Mouse (Mus musculus): ENCODE measurements around the gene Itgal. TPM values are rescaled to one million over a fixed set of nuclear protein-coding genes. Genes with fewer than 3 reads are reported as not detected.
"Not testable (repeated sequence)": the region's sequence is repeated elsewhere in the genome, so short reads cannot be mapped to it uniquely, and the experiment has no call there.

Gene Itgal
- 0.06 TPM in 2 replicates for polyA plus RNA-seq (2012)

GRCm38 (mm10) chr7:127296098-127296497 lies at the start of gene Itgal:
Gene Itgal, plus strand, starts transcription at chr7:127296260.
- Histone ChIP-seq H3K36me3 (ENCODE audit: control insufficient read depth) (no peaks in the 10 kb centered on the region), H3K9me3 (ENCODE audit: control insufficient read depth, low read length) (no peaks in the 10 kb centered on the region), H3K4me3 (replicated peaks) (no peak within 1 kb of the TSS), H3K27me3 (ENCODE audit: control insufficient read depth) (0 out of 2 replicates have a peak, but pooled peaks cover 2% of the 10 kb centered on the region), H3K4me1 (ENCODE audit: control insufficient read depth) (peaks cover 9% of the 10 kb centered on the region)
- no peak for TF ChIP-seq GATA1 (IDR thresholded peaks at IDR 0.05; ENCODE audit: low read length)
- no peak for TF ChIP-seq TAL1 (IDR thresholded peaks at IDR 0.05; ENCODE audit: low read length)

- not testable (repeated sequence) for H3K27me3 ChIP-seq (ENCODE audit: control insufficient read depth); H3K9me3 ChIP-seq (ENCODE audit: control insufficient read depth, low read length); H3K4me3 ChIP-seq (replicated peaks)
- Histone ChIP-seq H3K4me1 (ENCODE audit: control insufficient read depth) (peaks cover 44% of the 10 kb centered on the region), H3K36me3 (ENCODE audit: control insufficient read depth) (peaks cover 38% of the 10 kb centered on the region)
These were observed 45.5 kb upstream of the Itgal start for GRCm38 (mm10) chr7:127250511-127250910.

- Histone ChIP-seq H3K4me1 (ENCODE audit: control insufficient read depth) (peaks cover 43% of the 10 kb centered on the region), H3K27me3 (ENCODE audit: control insufficient read depth) (no peaks in the 10 kb centered on the region), H3K9me3 (ENCODE audit: control insufficient read depth, low read length) (peaks cover 2% of the 10 kb centered on the region; the same call in 1 of the 2 replicates), H3K4me3 (replicated peaks) (no peak overlapping the region), H3K36me3 (ENCODE audit: control insufficient read depth) (peaks cover 39% of the 10 kb centered on the region)
- no peak for TF ChIP-seq GATA1 (IDR thresholded peaks at IDR 0.05; ENCODE audit: low read length)
- TF ChIP-seq TAL1 (IDR thresholded peaks at IDR 0.05; ENCODE audit: low read length): no peak
These were observed 43.6 kb upstream of the Itgal start for GRCm38 (mm10) chr7:127252414-127252813.

GRCm38 (mm10) chr7:127253341-127253740 lies 42.7 kb upstream of the Itgal start:
- no peaks in the 10 kb centered on the region for H3K27me3 ChIP-seq (ENCODE audit: control insufficient read depth)
- TF ChIP-seq GATA1 (IDR thresholded peaks at IDR 0.05; ENCODE audit: low read length) (no peak), TAL1 (IDR thresholded peaks at IDR 0.05; ENCODE audit: low read length) (no peak)
- peak overlapping the region; percentile 72 for H3K4me3 ChIP-seq (replicated peaks)
- H3K4me1 ChIP-seq (ENCODE audit: control insufficient read depth): peaks cover 51% of the 10 kb centered on the region
- peaks cover 42% of the 10 kb centered on the region for H3K36me3 ChIP-seq (ENCODE audit: control insufficient read depth)
- H3K9me3 ChIP-seq (ENCODE audit: control insufficient read depth, low read length): peaks cover 2% of the 10 kb centered on the region; the same call in 1 of the 2 replicates

GRCm38 (mm10) chr7:127253821-127254769 lies 42.0 kb upstream of the Itgal start:
- TF ChIP-seq TAL1 (IDR thresholded peaks at IDR 0.05; ENCODE audit: low read length): no peak
- TF ChIP-seq GATA1 (IDR thresholded peaks at IDR 0.05; ENCODE audit: low read length): no peak
- H3K4me1 ChIP-seq (ENCODE audit: control insufficient read depth): peaks cover 58% of the 10 kb centered on the region
- peaks cover 39% of the 10 kb centered on the region for H3K36me3 ChIP-seq (ENCODE audit: control insufficient read depth)
- peak overlapping the region; percentile 72 for H3K4me3 ChIP-seq (replicated peaks)
- H3K27me3 ChIP-seq (ENCODE audit: control insufficient read depth): no peaks in the 10 kb centered on the region
- peaks cover 2% of the 10 kb centered on the region; the same call in 1 of the 2 replicates for H3K9me3 ChIP-seq (ENCODE audit: control insufficient read depth, low read length)

GRCm38 (mm10) chr7:127255008-127255407 lies 41.1 kb upstream of the Itgal start:
- Histone ChIP-seq H3K36me3 (ENCODE audit: control insufficient read depth) (peaks cover 31% of the 10 kb centered on the region), H3K4me3 (replicated peaks) (peak overlapping the region; percentile 72), H3K27me3 (ENCODE audit: control insufficient read depth) (no peaks in the 10 kb centered on the region), H3K9me3 (ENCODE audit: control insufficient read depth, low read length) (peaks cover 2% of the 10 kb centered on the region; the same call in 1 of the 2 replicates), H3K4me1 (ENCODE audit: control insufficient read depth) (peaks cover 67% of the 10 kb centered on the region)
- TF ChIP-seq TAL1 (IDR thresholded peaks at IDR 0.05; ENCODE audit: low read length) (no peak), GATA1 (IDR thresholded peaks at IDR 0.05; ENCODE audit: low read length) (no peak)

GRCm38 (mm10) chr7:127255965-127256364 lies 40.1 kb upstream of the Itgal start:
- Histone ChIP-seq H3K4me3 (replicated peaks) (no peak overlapping the region), H3K9me3 (ENCODE audit: control insufficient read depth, low read length) (peaks cover 2% of the 10 kb centered on the region; the same call in 1 of the 2 replicates), H3K27me3 (ENCODE audit: control insufficient read depth) (no peaks in the 10 kb centered on the region), H3K36me3 (ENCODE audit: control insufficient read depth) (peaks cover 30% of the 10 kb centered on the region), H3K4me1 (ENCODE audit: control insufficient read depth) (peaks cover 74% of the 10 kb centered on the region)
- TF ChIP-seq TAL1 (IDR thresholded peaks at IDR 0.05; ENCODE audit: low read length) (no peak), GATA1 (IDR thresholded peaks at IDR 0.05; ENCODE audit: low read length) (no peak)

- Histone ChIP-seq H3K36me3 (ENCODE audit: control insufficient read depth) (peaks cover 30% of the 10 kb centered on the region), H3K27me3 (ENCODE audit: control insufficient read depth) (no peaks in the 10 kb centered on the region), H3K4me1 (ENCODE audit: control insufficient read depth) (peaks cover 79% of the 10 kb centered on the region), H3K4me3 (replicated peaks) (no peak overlapping the region), H3K9me3 (ENCODE audit: control insufficient read depth, low read length) (peaks cover 2% of the 10 kb centered on the region; the same call in 1 of the 2 replicates)
- TF ChIP-seq TAL1 (IDR thresholded peaks at IDR 0.05; ENCODE audit: low read length): no peak
- TF ChIP-seq GATA1 (IDR thresholded peaks at IDR 0.05; ENCODE audit: low read length): no peak
These were observed 39.5 kb upstream of the Itgal start for GRCm38 (mm10) chr7:127256518-127256917.

- Histone ChIP-seq H3K9me3 (ENCODE audit: control insufficient read depth, low read length) (peaks cover 2% of the 10 kb centered on the region; the same call in 1 of the 2 replicates), H3K4me3 (replicated peaks) (peak overlapping the region; percentile 77), H3K36me3 (ENCODE audit: control insufficient read depth) (peaks cover 30% of the 10 kb centered on the region), H3K4me1 (ENCODE audit: control insufficient read depth) (peaks cover 80% of the 10 kb centered on the region), H3K27me3 (ENCODE audit: control insufficient read depth) (no peaks in the 10 kb centered on the region)
- TF ChIP-seq TAL1 (IDR thresholded peaks at IDR 0.05; ENCODE audit: low read length) (no peak), GATA1 (IDR thresholded peaks at IDR 0.05; ENCODE audit: low read length) (no peak)
These were observed 36.7 kb upstream of the Itgal start for GRCm38 (mm10) chr7:127259186-127259905.

All from erythroblast, embryonic 14.5 days (primary cell).